Mouse (Mus musculus) forebrain, embryonic 16.5 days (tissue): ENCODE results near the gene Zc3h4. TPM values are rescaled to one million over a fixed set of nuclear protein-coding genes. Genes with fewer than 3 reads are reported as not detected.
"Not testable (repeated sequence)": the region's sequence is repeated elsewhere in the genome, so short reads cannot be mapped to it uniquely, and the experiment has no call there.

Experiments used
- ATAC-seq: fragments of 200-750 bp; cut with Nextera tagmentation; 2 replicates; pipeline ENCODE4 v1.8.0; 2017; ENCODE audit warnings: mild to moderate bottlenecking, moderate library complexity
- H3K27ac ChIP-seq: fragments of 300-500 bp; sonication (generic); 2 replicates; pipeline ENCODE4 v1.5.1; 2014; ENCODE audit warnings: low read length, control low read depth
- H3K27me3 ChIP-seq: fragments of 300-500 bp; sonication (generic); replicated peaks from 2 replicates; pipeline ENCODE4 v1.6.1; 2014; ENCODE audit warnings: low read length; ENCODE audit not compliant: control insufficient read depth, insufficient read depth
- H3K36me3 ChIP-seq: fragments of 300-500 bp; sonication (generic); 2 replicates; pipeline ENCODE4 v1.6.1; 2014; ENCODE audit not compliant: control insufficient read depth, insufficient read depth
- H3K4me1 ChIP-seq: fragments of 300-500 bp; sonication (generic); replicated peaks from 2 replicates; pipeline ENCODE4 v1.6.1; 2014; ENCODE audit warnings: low read length; ENCODE audit not compliant: control insufficient read depth, insufficient read depth
- H3K4me2 ChIP-seq: fragments of 300-500 bp; sonication (generic); 2 replicates; pipeline ENCODE4 v1.6.1; 2014; ENCODE audit warnings: mild to moderate bottlenecking, low read length, control low read depth
- H3K4me3 ChIP-seq: fragments of 300-500 bp; sonication (generic); replicated peaks from 2 replicates; pipeline ENCODE4 v1.5.1; 2014; ENCODE audit warnings: mild to moderate bottlenecking, low read length, control low read depth
- H3K9ac ChIP-seq: fragments of 300-500 bp; sonication (generic); replicated peaks from 2 replicates; pipeline ENCODE4 v1.6.1; 2014; ENCODE audit warnings: low read depth, low read length, control low read depth
- H3K9me3 ChIP-seq: fragments of 300-500 bp; sonication (generic); 2 replicates; pipeline ENCODE4 v1.6.1; 2016; ENCODE audit warnings: low read length; ENCODE audit not compliant: control insufficient read depth
- WGBS: fragments of 180-500 bp; shearing (Covaris S2); extraction: QIAGEN DNeasy Blood & Tissue Kit; methylation state at CpG from one replicate; pipeline ENCODE4 v1.1.7; 2014; 5-methylcytosine and 5-hydroxymethylcytosine counted together
- polyA plus RNA-seq: library from polyadenylated mRNA; unstranded; fragments of >200 nt; fragmentation: Nextera tagmentation; extraction: Ambion mirVana; gene quantifications from 2 replicates; pipeline ENCODE4 v1.2.1, GENCODE M21; 2015

Gene Zc3h4
- polyA plus RNA-seq, 1 experiment from 2014 or later: 19.3 TPM

DNA sequence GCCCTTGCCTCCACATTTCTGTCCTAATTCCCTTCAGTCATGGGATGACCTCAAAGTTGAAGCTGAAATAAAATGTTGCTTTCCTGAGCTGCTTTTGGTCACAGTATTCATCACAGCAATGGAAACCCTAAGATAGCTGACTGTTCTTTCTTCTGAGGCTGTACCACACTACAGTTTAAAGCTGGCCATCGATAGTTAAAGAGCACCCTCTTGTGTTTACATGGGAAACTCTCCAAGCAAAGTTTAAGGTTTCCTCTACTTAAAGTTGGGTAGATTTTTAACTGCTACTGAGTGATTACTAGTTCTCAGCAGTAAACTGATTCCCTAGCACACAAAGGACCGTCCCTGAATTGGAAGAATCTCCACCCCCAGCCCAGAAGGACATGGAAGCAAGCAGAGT is 27.0 kb upstream of the Zc3h4 start:
- H3K27me3 ChIP-seq: no peaks in the 10 kb centered on the region
- H3K4me2 ChIP-seq: no peak overlapping the region
- peak; percentile 40; the same call in 1 of the 2 replicates for ATAC-seq
- no peak overlapping the region for H3K4me3 ChIP-seq
- 58% methylated on average over 2 of the region's 2 CpGs for WGBS
- H3K4me1 ChIP-seq: no peaks in the 10 kb centered on the region
- no peak overlapping the region for H3K27ac ChIP-seq
- H3K9ac ChIP-seq: no peak overlapping the region
- no peaks in the 10 kb centered on the region for H3K9me3 ChIP-seq
- H3K36me3 ChIP-seq: peaks cover 23% of the 10 kb centered on the region

DNA sequence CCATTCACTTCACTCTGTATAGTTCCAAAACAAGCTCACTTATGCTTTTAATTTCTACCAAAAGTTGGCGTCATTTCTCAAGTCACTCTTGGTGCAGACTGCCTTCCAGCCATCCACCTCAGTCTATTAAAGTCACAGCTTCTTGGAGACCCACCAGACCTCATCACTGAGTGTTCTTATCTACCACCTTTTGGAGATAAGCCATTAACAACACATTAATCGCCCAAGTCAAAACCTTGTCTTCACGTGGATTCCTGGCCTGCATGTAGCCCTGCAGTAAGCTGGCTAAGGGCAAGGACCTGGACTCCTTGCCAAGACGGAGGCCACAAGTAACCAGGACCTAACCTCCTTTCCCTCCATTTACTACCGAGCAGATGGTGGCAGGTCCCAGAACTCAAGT is 25.7 kb upstream of the Zc3h4 start:
- Histone ChIP-seq H3K9me3 (no peaks in the 10 kb centered on the region), H3K9ac (no peak overlapping the region), H3K4me3 (no peak overlapping the region), H3K27me3 (no peaks in the 10 kb centered on the region), H3K4me2 (no peak overlapping the region), H3K27ac (no peak overlapping the region), H3K36me3 (peaks cover 23% of the 10 kb centered on the region), H3K4me1 (no peaks in the 10 kb centered on the region)
- ATAC-seq: no peak
- WGBS: 91% methylated on average over 5 of the region's 5 CpGs

DNA sequence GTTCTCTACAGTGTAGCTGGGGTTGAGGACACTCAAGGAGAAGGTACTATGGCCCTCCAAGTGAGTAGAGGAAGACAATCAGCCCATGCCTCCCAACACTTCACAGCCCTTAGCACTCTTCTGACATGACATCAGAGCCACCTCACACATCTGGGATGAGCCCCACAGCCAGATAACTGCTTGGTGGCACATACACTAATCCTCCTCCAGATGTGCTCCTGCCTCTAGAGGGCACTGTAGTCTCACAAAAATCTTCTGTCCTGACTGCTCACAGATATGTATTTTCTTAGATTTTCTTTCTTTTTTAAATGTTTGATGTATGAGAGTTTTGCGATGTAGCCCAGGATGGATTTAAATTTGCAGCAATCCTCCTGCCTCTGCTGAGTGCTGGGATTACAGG is 24.2 kb upstream of the Zc3h4 start:
- WGBS: 100% methylated on average over 1 of the region's 1 CpGs
- ATAC-seq: no peak
- Histone ChIP-seq H3K27me3 (no peaks in the 10 kb centered on the region), H3K4me1 (no peaks in the 10 kb centered on the region), H3K4me3 (no peak overlapping the region), H3K27ac (no peak overlapping the region), H3K4me2 (no peak overlapping the region), H3K9ac (no peak overlapping the region), H3K36me3 (peaks cover 23% of the 10 kb centered on the region), H3K9me3 (no peaks in the 10 kb centered on the region)

DNA sequence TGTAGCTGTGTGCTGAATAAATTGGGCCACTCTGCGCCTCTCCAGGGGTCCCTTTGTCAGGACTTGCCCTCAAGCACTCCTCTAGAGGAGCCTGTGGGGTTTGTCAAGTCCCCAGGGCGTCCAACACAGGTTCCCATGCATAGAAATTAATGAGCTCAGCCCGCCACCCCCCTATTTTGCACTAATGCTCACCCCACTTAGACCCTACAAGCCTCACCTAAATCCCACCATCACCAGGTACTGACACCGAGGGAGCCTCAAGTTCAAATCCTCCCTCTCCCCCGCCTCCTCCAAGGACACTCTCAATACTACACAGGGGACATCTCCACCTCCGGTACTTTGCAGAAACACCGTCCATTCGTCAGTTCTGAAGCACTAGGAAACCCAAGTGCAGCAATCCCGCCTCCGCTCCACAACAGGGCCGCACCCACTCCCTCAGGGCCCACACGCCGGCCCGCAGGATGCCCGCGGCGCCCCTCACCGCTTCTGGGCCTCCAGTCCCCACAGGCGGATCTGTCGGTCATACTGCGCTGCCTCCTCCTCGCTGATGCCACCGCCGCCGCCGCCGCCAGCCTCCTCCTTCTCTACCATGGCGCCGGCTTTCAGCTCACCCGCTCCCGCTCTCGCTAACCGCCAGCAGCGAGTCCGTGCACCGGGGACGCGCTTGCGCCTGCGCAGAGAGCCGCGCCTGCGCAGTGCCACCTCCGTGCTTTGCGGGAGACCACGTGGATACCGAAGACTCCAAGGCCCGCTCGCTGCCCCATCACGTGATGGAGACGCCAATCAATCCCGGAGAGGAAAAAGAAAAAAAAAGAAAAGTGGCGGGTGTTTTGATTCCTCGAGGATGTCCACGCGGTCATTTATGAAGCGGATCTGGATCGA is 13.3 kb upstream of the Zc3h4 start, which contains the start of gene Sae1:
TSS of gene Sae1 (minus strand) at position 647 of the 882 bp plus-strand sequence.
- H3K27me3 ChIP-seq: no peaks in the 10 kb centered on the region
- peak within 1 kb of the TSS; percentile 63 for H3K4me2 ChIP-seq
- no peaks in the 10 kb centered on the region for H3K36me3 ChIP-seq
- peak within 1 kb of the TSS; percentile 88 for H3K4me3 ChIP-seq
- peak within 1 kb of the TSS; percentile 58 for H3K27ac ChIP-seq
- WGBS: under 1% methylated on average over 57 of the region's 58 CpGs
- H3K9me3 ChIP-seq: no peaks in the 10 kb centered on the region
- ATAC-seq: peak; percentile 96
- peak within 1 kb of the TSS; percentile 95 for H3K9ac ChIP-seq
- H3K4me1 ChIP-seq: peaks cover 21% of the 10 kb centered on the region

DNA sequence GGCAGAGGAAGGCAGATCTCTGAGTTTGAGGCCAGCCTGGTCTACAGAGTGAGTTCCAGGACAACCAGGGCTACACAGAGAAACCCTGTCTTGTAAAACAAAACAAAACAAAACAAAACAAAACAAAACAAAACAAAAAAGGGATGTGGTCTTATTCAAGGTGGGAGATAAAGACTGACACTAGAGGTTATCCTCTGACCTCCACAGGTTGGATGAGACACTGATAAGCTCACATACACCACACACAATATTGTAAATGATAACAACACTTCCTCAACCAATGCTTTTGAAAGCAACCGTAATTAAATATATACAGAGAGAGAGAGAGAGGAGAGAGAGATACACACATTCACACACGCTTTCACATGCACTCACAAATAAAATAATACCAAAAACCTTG is 10.8 kb upstream of the Zc3h4 start:
- not testable (repeated sequence) for H3K4me3 ChIP-seq, H3K27ac ChIP-seq, H3K4me2 ChIP-seq, H3K27me3 ChIP-seq, H3K9ac ChIP-seq, H3K36me3 ChIP-seq, H3K9me3 ChIP-seq, ATAC-seq
- H3K4me1 ChIP-seq: peaks cover 21% of the 10 kb centered on the region
- WGBS: 84% methylated on average over 2 of the region's 2 CpGs

DNA sequence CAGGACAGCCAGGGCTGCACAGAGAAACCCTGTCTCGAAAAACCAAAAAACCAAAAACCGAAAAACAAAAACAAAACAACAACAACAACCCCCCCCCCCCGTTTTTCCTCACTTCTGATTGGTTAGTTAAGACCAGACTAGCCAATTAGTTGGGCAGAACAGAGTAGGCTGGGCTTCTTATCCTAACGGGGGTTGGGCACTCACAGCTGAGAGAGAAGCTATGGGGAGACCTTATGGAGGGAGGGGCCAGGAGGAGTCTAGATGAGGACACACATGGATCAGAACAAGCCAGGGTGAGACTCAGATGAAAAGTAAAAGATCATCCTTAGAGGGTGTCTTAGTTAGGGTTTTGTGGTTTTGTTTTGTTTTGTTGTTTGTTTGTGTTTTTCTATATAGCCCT is 7.8 kb upstream of the Zc3h4 start:
- ATAC-seq: no peak
- Histone ChIP-seq H3K27ac (no peak overlapping the region), H3K4me1 (peaks cover 4% of the 10 kb centered on the region), H3K4me3 (no peak overlapping the region), H3K9me3 (no peaks in the 10 kb centered on the region), H3K36me3 (no peaks in the 10 kb centered on the region), H3K9ac (no peak overlapping the region), H3K4me2 (no peak overlapping the region), H3K27me3 (no peaks in the 10 kb centered on the region)
- 56% methylated on average over 4 of the region's 4 CpGs for WGBS

DNA sequence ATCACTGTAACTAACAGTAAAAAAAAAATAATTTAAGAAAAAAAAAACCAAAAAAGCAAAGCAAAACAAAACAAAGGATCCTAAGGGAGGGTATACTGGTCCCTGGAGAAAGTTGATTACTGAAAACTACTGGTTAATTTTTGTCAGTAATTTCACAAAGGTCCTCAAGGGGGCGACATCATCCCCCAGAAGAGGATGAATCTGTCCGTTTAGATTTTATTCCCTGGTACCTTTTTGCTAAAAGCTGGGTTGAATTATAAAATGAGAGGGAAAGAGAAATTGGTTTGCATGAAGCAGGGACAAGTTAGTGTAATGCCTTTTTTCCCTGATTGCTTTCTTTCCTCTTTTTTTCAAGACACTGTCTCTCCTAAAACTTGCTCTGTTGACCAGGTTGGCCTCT is 4.8 kb upstream of the Zc3h4 start:
- WGBS: 0% methylated on average over 2 of the region's 2 CpGs
- no peaks in the 10 kb centered on the region for H3K36me3 ChIP-seq
- H3K9me3 ChIP-seq: no peaks in the 10 kb centered on the region
- H3K9ac ChIP-seq: no peak overlapping the region
- ATAC-seq: no peak
- no peaks in the 10 kb centered on the region for H3K27me3 ChIP-seq
- H3K4me2 ChIP-seq: no peak overlapping the region
- no peak overlapping the region for H3K27ac ChIP-seq
- no peak overlapping the region for H3K4me3 ChIP-seq
- peaks cover 7% of the 10 kb centered on the region for H3K4me1 ChIP-seq

DNA sequence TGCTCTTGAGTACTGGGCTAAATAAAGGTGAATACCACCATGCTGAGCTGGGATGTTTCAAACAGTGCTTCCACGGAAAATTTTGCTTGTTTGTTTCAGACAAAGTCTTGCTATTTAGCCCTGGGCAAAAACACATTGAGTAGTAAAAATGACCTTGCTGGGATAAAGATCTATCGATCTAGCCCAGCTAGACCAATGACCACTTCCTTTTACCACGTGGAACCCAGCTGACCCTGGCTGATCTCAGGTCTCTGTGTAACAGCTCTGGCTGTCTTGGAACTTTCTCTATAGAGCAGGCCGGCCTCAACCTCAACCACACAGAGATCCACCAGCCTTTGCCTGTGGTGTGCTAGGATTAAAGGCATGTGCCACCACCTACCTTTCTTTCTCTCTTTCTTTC is 3.2 kb upstream of the Zc3h4 start:
- H3K9ac ChIP-seq: no peak overlapping the region
- 79% methylated on average over 4 of the region's 4 CpGs for WGBS
- no peaks in the 10 kb centered on the region for H3K36me3 ChIP-seq
- H3K9me3 ChIP-seq: no peaks in the 10 kb centered on the region
- H3K4me2 ChIP-seq: no peak overlapping the region
- H3K4me3 ChIP-seq: no peak overlapping the region
- no peak for ATAC-seq
- no peak overlapping the region for H3K27ac ChIP-seq
- H3K27me3 ChIP-seq: no peaks in the 10 kb centered on the region
- H3K4me1 ChIP-seq: peaks cover 7% of the 10 kb centered on the region

DNA sequence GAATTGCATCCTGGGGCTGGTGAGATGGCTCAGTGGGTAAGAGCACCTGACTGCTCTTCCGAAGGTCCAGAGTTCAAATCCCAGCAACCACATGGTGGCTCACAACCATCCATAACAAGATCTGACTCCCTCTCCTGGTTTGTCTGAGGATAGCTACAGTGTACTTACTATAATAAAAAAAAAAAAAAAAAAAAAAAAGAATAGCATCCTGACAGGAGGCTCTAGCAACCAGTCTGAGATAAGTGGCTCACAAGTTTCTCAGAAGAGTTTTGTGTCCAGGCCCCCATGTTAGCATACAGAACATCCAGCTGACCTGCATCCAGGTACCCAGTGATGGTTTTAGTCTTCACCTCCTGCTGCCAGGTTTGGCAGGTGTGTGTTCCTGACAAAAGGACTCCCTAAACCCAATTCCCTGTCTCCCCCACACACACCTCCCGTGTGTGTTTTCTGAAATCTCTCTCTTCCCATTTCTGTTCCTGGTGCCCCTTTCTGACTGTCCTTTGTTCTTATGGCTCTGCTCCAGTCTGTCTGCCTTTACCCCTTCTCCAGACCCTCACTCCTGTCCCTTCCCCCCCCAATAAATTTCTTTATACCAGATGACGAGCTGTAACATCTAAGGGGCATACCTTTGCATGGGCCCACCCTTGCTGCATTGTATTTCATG is 2.2 kb upstream of the Zc3h4 start:
- Histone ChIP-seq H3K4me1 (peaks cover 10% of the 10 kb centered on the region), H3K4me3 (peak overlapping the region; percentile 95), H3K36me3 (no peaks in the 10 kb centered on the region), H3K9ac (peak overlapping the region; percentile 100), H3K27me3 (no peaks in the 10 kb centered on the region), H3K27ac (peak overlapping the region; percentile 100), H3K4me2 (peak overlapping the region; percentile 76), H3K9me3 (no peaks in the 10 kb centered on the region)
- no peak for ATAC-seq
- WGBS: 46% methylated on average over 3 of the region's 3 CpGs
